Mouse (Mus musculus) thymus, adult 2 months (tissue): ENCODE data around the gene Ugt3a1.

Experiments used
- CTCF ChIP-seq: fragments of 200-500 bp; IDR thresholded peaks from 2 replicates; pipeline ENCODE4 v1.5.1; 2012; ENCODE audit warnings: mild to moderate bottlenecking, control low read depth, low read length, moderate library complexity, borderline replicate concordance; ENCODE audit not compliant: control insufficient read depth, poor library complexity, insufficient read depth; ENCODE audit errors: extremely low read depth
- POLR2A ChIP-seq: fragments of 200-500 bp; IDR thresholded peaks from 2 replicates; pipeline ENCODE4 v1.6.1; 2012; ENCODE audit warnings: mild to moderate bottlenecking, low read length, control low read depth, moderate library complexity; ENCODE audit not compliant: control insufficient read depth, poor library complexity, insufficient read depth; ENCODE audit errors: extremely low read depth

- TF ChIP-seq CTCF = no peak
- no peak for TF ChIP-seq POLR2A
These were observed 59.9 kb downstream of the Ugt3a1 start for GRCm38 (mm10) chr15:9336616-9337015.
